Mouse (Mus musculus) splenic B cell, adult 2 months (primary cell): ENCODE results near the gene Padi2.
A peak's percentile ranks its signal among the peaks of the same experiment; 100 is the strongest.

Experiments
- DNase-seq: peaks from one replicate; pipeline ENCODE4 v3.0.0-alpha.2; 2011; ENCODE audit warnings: low read depth, low spot score
- H3K27me3 ChIP-seq: 2 replicates; pipeline ENCODE4 v1.6.1; 2012; ENCODE audit warnings: mild to moderate bottlenecking, low read length, moderate library complexity, mixed read lengths; ENCODE audit not compliant: control insufficient read depth, poor library complexity, insufficient read depth, severe bottlenecking
- H3K36me3 ChIP-seq: 2 replicates; pipeline ENCODE4 v1.6.1; 2012; ENCODE audit warnings: mild to moderate bottlenecking, low read length, moderate library complexity, mixed read lengths; ENCODE audit not compliant: control insufficient read depth, poor library complexity, insufficient read depth, severe bottlenecking

Padi2 gene

DNA sequence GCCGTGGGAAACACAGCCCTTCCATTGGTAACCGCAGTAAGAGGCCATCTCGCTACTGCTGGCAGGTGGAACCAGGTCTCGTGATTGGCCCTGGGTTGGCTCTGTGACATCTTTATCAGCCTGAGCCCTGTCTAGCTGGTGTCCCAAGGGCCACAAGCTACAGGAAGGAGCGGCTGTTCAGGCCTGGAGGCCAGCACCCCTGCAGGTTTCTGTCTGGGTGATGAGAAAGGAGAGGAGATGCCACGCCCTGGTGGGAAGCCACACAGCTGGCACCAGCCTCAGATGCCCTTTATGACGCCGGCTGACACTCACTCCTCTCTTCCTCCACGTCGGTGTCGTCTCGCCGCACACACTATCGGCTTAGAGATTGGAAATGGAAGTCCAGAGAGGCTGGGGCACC is 83.3 kb downstream of the Padi2 start:
- DNase-seq, result peak; percentile 83
- Histone ChIP-seq H3K36me3 (peaks cover 11% of the 10 kb centered on the region), H3K27me3 (no peaks in the 10 kb centered on the region)

DNA sequence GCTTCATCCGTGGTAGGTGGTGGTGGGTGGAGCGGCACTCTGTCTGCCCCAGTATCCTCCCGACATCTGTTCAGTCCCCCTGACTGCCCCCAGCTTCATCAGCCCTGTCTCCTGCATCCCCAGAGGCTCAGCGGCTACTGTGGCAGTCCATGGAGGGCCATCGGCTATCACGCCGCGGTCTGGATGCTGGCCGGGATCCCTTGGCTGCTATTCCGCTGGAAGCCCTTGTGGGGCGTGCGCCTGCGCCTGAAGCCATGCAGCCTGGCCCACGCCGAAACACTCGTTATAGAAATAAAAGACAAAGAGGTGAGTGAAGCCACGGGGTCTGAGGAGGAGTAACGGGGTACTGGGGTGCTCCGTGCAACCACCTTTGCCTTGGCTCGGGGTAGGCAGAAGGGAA is 86.1 kb downstream of the Padi2 start:
- peaks cover 16% of the 10 kb centered on the region for H3K36me3 ChIP-seq

GRCm38 (mm10) chr4:140993846-140994245 is 87.7 kb downstream of the Padi2 start:
- H3K27me3 ChIP-seq, result no peaks in the 10 kb centered on the region
- no peak for DNase-seq

More for the DNA sequence above, 86.1 kb downstream of the Padi2 start:
- no peaks in the 10 kb centered on the region for H3K27me3 ChIP-seq
- DNase-seq, result no peak

DNA sequence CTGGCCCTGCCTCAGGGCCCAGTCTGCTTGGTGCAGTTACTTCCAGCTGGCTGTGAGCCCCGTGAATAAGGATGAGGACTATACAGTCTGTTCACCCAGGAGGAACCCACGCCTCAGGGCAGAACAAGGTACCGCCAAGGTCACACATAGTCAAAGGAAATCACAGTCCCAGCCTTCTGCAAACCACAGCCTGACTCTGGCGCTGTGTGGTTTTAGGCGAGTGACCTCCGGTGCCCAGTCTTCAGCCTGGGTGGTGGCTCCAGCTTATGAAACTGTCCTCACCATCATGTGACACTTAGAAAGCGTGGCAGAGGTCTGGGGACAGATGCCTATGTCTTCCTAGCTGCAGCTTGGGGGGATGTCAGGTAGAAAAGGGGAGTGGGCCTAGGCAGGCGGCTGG is 89.7 kb downstream of the Padi2 start:
- peaks cover 34% of the 10 kb centered on the region for H3K36me3 ChIP-seq
- H3K27me3 ChIP-seq, result no peaks in the 10 kb centered on the region
- DNase-seq, result no peak

More at GRCm38 (mm10) chr4:140993846-140994245, 87.7 kb downstream of the Padi2 start:
- peaks cover 21% of the 10 kb centered on the region for H3K36me3 ChIP-seq

GRCm38 (mm10) chr4:140996812-140997211 is 90.7 kb downstream of the Padi2 start:
- no peaks in the 10 kb centered on the region for H3K27me3 ChIP-seq
- H3K36me3 ChIP-seq, result peaks cover 34% of the 10 kb centered on the region
- DNase-seq, result no peak
